Mouse (Mus musculus) cortical plate, adult 2 months (tissue): ENCODE results near the gene Nlrc5.

ENCODE experiments used
- CTCF ChIP-seq: fragments of 200-500 bp; IDR thresholded peaks from 2 replicates; pipeline ENCODE4 v1.5.1; 2011; ENCODE audit warnings: mild to moderate bottlenecking, control low read depth, low read length; ENCODE audit not compliant: insufficient read depth; ENCODE audit errors: extremely low read depth
- POLR2A ChIP-seq: fragments of 200-500 bp; IDR thresholded peaks from 2 replicates; pipeline ENCODE4 v1.6.1; 2011; ENCODE audit warnings: mild to moderate bottlenecking, low read length, control low read depth; ENCODE audit not compliant: insufficient read depth; ENCODE audit errors: extremely low read depth

DNA sequence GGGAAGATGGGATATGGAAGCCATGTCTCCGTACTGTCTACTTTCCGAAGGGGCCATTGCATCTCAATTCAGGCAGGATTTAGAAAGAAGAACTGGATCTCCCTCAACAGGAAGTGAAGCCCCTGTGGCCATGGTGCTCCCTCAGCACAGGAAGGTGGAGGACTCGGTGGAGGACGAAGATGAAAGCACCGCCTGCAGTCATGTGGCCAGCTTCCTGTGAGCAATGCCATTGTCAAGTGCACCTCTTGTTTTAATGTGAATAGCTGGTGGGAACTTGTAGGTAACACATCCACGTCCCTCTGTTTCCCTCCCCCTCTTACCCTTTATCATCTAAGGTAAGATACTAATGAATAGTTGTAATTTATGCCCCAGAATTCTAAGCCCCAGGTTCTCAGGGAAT lies 35.6 kb upstream of the Nlrc5 start:
- TF ChIP-seq CTCF: no peak
- TF ChIP-seq POLR2A: no peak
